In the genomic region with DNA sequence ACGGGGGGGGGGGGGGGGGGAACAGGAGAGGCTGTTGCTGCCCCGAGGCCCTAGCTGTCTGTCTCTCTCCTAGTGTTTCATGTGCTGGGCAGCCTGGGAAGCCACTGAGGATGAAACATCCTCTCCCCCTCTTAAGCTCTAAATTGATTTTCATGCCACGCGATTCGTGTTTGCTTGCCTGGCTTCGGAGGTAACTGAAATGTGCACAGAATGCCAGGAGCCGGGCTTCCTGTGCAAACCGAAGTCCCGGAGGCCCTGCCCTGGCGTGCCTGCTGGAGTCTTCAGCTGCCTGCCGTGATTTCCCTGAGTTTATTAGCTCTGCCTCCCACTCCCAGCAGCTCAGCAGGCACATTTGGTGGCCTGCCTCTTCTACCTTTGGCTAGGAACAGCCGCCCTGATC, we compare ENCODE assay signal across 17 mouse cellular contexts. TPM values are rescaled to one million over a fixed set of nuclear protein-coding genes. Genes with fewer than 3 reads are reported as not detected.
DNase-seq lines count a peak whose midpoint lies in the region; ATAC-seq and TF ChIP-seq lines count a peak whose summit lies in the region.
"Had no signal": no experiment of that assay in that cellular context is flagged by ENCODE, and none has a peak within 500 bp of the region (broad histone marks: within the 10 kb centered on the region; RNA-seq: fewer than 3 reads in every experiment).

No protein-coding gene starts in this region.

- 0 out of 2 replicates have a peak, but pooled peaks cover 2% of the 10 kb centered on the region for H3K36me3 ChIP-seq in lung, embryonic 16.5 days (ENCODE audit: control insufficient read depth, insufficient read depth, low read length)
- no peaks in the 10 kb centered on the region for H3K36me3 ChIP-seq in embryonic facial prominence, embryonic 15.5 days
- peaks cover 15% of the 10 kb centered on the region for H3K36me3 ChIP-seq in limb, embryonic 13.5 days

- no peak for ATAC-seq in lung, embryonic 16.5 days (ENCODE audit: low read depth)
- no peak for ATAC-seq in embryonic facial prominence, embryonic 15.5 days (ENCODE audit: insufficient number of reproducible peaks, low FRiP score, low TSS enrichment, low read depth)
- ATAC-seq in limb, embryonic 13.5 days (ENCODE audit: low FRiP score, low read depth), result no peak
- no peak for ATAC-seq in monocyte, adult 5-6 weeks (replicated peaks; ENCODE audit: insufficient number of reproducible peaks, low FRiP score, low TSS enrichment, poor library complexity, severe bottlenecking)

- WGBS in lung, embryonic 16.5 days, result 41% methylated on average over 11 of the region's 12 CpGs
- WGBS in lung, adult 2 months, result 36% methylated on average over 12 of the region's 12 CpGs
- 9% methylated on average over 11 of the region's 12 CpGs for WGBS in embryonic facial prominence, embryonic 15.5 days
- WGBS in limb, embryonic 13.5 days, result 10% methylated on average over 11 of the region's 12 CpGs

- H3K27ac ChIP-seq in lung, embryonic 16.5 days (ENCODE audit: low read length), result no peak overlapping the region
- H3K27ac ChIP-seq in embryonic facial prominence, embryonic 15.5 days (replicated peaks), result peak overlapping the region; percentile 13; the same call in 1 of the 2 replicates
- H3K27ac ChIP-seq in limb, embryonic 13.5 days, result peak overlapping the region; percentile 61
- H3K27ac ChIP-seq: heart, embryonic 13.5 days; intestine, embryonic 15.5 days; liver, embryonic 15.5 days; stomach, embryonic 15.5 days had no signal

- H3K4me1 ChIP-seq in lung, embryonic 16.5 days (replicated peaks; ENCODE audit: control insufficient read depth, insufficient read depth, low read length), result peaks cover 29% of the 10 kb centered on the region
- H3K4me1 ChIP-seq in lung, adult 2 months (ENCODE audit: control insufficient read depth, insufficient read depth, low read length), result no peaks in the 10 kb centered on the region; the same call in 1 of the 2 replicates
- H3K4me1 ChIP-seq in embryonic facial prominence, embryonic 15.5 days, result peaks cover 49% of the 10 kb centered on the region
- H3K4me1 ChIP-seq in limb, embryonic 13.5 days, result peaks cover 24% of the 10 kb centered on the region
- H3K4me1 ChIP-seq: liver, embryonic 15.5 days had no signal

- no peak overlapping the region for H3K4me3 ChIP-seq in lung, embryonic 16.5 days (ENCODE audit: low read length)
- no peak overlapping the region for H3K4me3 ChIP-seq in lung, adult 2 months (replicated peaks; ENCODE audit: extremely low read depth, low read depth, low read length)
- no peak overlapping the region for H3K4me3 ChIP-seq in embryonic facial prominence, embryonic 15.5 days (replicated peaks)
- no peak overlapping the region for H3K4me3 ChIP-seq in limb, embryonic 13.5 days
- H3K4me3 ChIP-seq: heart, embryonic 13.5 days; intestine, embryonic 15.5 days; liver, embryonic 15.5 days; megakaryocyte, embryonic 14.5 days; stomach, embryonic 15.5 days had no signal

- DNase-seq in lung, adult 2 months, result no peak
- DNase-seq in B cell, adult 2 months, result no peak
- DNase-seq in heart, adult 11 months, result no peak
- DNase-seq: cerebellum, adult 8-10 months; kidney, postnatal 4 days; right cerebral cortex, postnatal 4 days; thymus, postnatal 36 days had no signal

- no peak overlapping the region for H3K4me2 ChIP-seq in lung, embryonic 16.5 days (ENCODE audit: low read depth, low read length)
- no peak overlapping the region for H3K4me2 ChIP-seq in embryonic facial prominence, embryonic 15.5 days (replicated peaks)
- H3K4me2 ChIP-seq in limb, embryonic 13.5 days (replicated peaks), result peak overlapping the region; percentile 34
- H3K4me2 ChIP-seq: heart, embryonic 13.5 days; intestine, embryonic 15.5 days; liver, embryonic 15.5 days; stomach, embryonic 15.5 days had no signal

- H3K27me3 ChIP-seq in lung, embryonic 16.5 days (ENCODE audit: control insufficient read depth, insufficient read depth, low read depth, low read length), result no peaks in the 10 kb centered on the region
- H3K27me3 ChIP-seq in embryonic facial prominence, embryonic 15.5 days, result peaks cover 10% of the 10 kb centered on the region
- peaks cover 8% of the 10 kb centered on the region; the same call in 1 of the 2 replicates for H3K27me3 ChIP-seq in limb, embryonic 13.5 days
- H3K27me3 ChIP-seq: CH12.LX; intestine, embryonic 15.5 days; stomach, embryonic 15.5 days had no signal

- peak overlapping the region; percentile 29 for H3K9ac ChIP-seq in lung, embryonic 16.5 days (ENCODE audit: low read length)
- H3K9ac ChIP-seq in embryonic facial prominence, embryonic 15.5 days, result no peak overlapping the region
- no peak overlapping the region; the same call in 1 of the 2 replicates for H3K9ac ChIP-seq in limb, embryonic 13.5 days
- H3K9ac ChIP-seq: heart, embryonic 13.5 days; intestine, embryonic 15.5 days; liver, embryonic 15.5 days; stomach, embryonic 15.5 days had no signal

- no peaks in the 10 kb centered on the region for H3K9me3 ChIP-seq in lung, embryonic 16.5 days (ENCODE audit: control insufficient read depth, low read length)
- no peaks in the 10 kb centered on the region for H3K9me3 ChIP-seq in embryonic facial prominence, embryonic 15.5 days (replicated peaks)
- no peaks in the 10 kb centered on the region for H3K9me3 ChIP-seq in limb, embryonic 13.5 days
- H3K9me3 ChIP-seq: heart, embryonic 13.5 days; intestine, embryonic 15.5 days; liver, embryonic 15.5 days; stomach, embryonic 15.5 days had no signal

- no peak for TF ChIP-seq CTCF in lung, adult 2 months (IDR thresholded peaks at IDR 0.05; ENCODE audit: insufficient read depth, low read length)

- TF ChIP-seq POLR2A in lung, adult 2 months (IDR thresholded peaks at IDR 0.05; ENCODE audit: borderline replicate concordance, extremely low read depth, low read depth, low read length), result no peak

RNA-seq across cellular contexts. Expression of a gene that starts 6.9 kb away (rescaled TPM):
- 3.6 and 5.0 TPM in 2 replicates for polyA plus RNA-seq in lung, embryonic 16.5 days (2015; fragmentation: Nextera tagmentation; extraction: Ambion mirVana)
- polyA plus RNA-seq in lung, adult 2 months (2012; rRNA removed), result 13.6 and 15.7 TPM in 2 replicates
- polyA plus RNA-seq in embryonic facial prominence, embryonic 15.5 days (2015; fragmentation: Nextera tagmentation; extraction: Ambion mirVana), result 27.6 and 28.9 TPM in 2 replicates
- 10.4 and 12.7 TPM in 2 replicates for polyA plus RNA-seq in limb, embryonic 13.5 days (2015; fragmentation: Nextera tagmentation; extraction: Ambion mirVana)
- total RNA-seq in monocyte, adult 5-6 weeks (2017), result 2.1 TPM in 1 of 3 replicates, not detected in the others

RNA-seq across cellular contexts. Expression of a gene that starts 19.1 kb away (rescaled TPM):
- 144 and 145 TPM in 2 replicates for polyA plus RNA-seq in lung, embryonic 16.5 days (2015; fragmentation: Nextera tagmentation; extraction: Ambion mirVana)
- polyA plus RNA-seq in lung, adult 2 months (2012; rRNA removed), result 18.7 and 20.7 TPM in 2 replicates
- polyA plus RNA-seq in embryonic facial prominence, embryonic 15.5 days (2015; fragmentation: Nextera tagmentation; extraction: Ambion mirVana), result 129 and 132 TPM in 2 replicates
- polyA plus RNA-seq in limb, embryonic 13.5 days (2015; fragmentation: Nextera tagmentation; extraction: Ambion mirVana), result 155 and 162 TPM in 2 replicates
- 12.7 to 24.2 TPM (median 17.9 TPM) in 3 replicates for total RNA-seq in monocyte, adult 5-6 weeks (2017)

RNA-seq across cellular contexts. Expression of a gene that starts 23.7 kb away (rescaled TPM):
- 82.2 and 87.7 TPM in 2 replicates for polyA plus RNA-seq in lung, embryonic 16.5 days (2015; fragmentation: Nextera tagmentation; extraction: Ambion mirVana)
- 56.5 and 70.8 TPM in 2 replicates for polyA plus RNA-seq in lung, adult 2 months (2012; rRNA removed)
- 82.1 and 85.8 TPM in 2 replicates for polyA plus RNA-seq in embryonic facial prominence, embryonic 15.5 days (2015; fragmentation: Nextera tagmentation; extraction: Ambion mirVana)
- 65.1 and 69.7 TPM in 2 replicates for polyA plus RNA-seq in limb, embryonic 13.5 days (2015; fragmentation: Nextera tagmentation; extraction: Ambion mirVana)
- total RNA-seq in monocyte, adult 5-6 weeks (2017), result 67.0 to 84.4 TPM (median 75.3 TPM) in 3 replicates
